Mouse (Mus musculus) neutrophil, adult 65 days (primary cell): Measurements from ENCODE around the gene Nacad. TPM values are rescaled to one million over a fixed set of nuclear protein-coding genes. Genes with fewer than 3 reads are reported as not detected.

ENCODE experiments used
- total RNA-seq: library from RNA; stranded (reverse); gene quantifications from 2 replicates; pipeline ENCODE4 v1.2.4, GENCODE M21; 2023

Nacad gene
- total RNA-seq, result 0.34 TPM in 1 of 2 replicates, not detected in the other

DNA sequence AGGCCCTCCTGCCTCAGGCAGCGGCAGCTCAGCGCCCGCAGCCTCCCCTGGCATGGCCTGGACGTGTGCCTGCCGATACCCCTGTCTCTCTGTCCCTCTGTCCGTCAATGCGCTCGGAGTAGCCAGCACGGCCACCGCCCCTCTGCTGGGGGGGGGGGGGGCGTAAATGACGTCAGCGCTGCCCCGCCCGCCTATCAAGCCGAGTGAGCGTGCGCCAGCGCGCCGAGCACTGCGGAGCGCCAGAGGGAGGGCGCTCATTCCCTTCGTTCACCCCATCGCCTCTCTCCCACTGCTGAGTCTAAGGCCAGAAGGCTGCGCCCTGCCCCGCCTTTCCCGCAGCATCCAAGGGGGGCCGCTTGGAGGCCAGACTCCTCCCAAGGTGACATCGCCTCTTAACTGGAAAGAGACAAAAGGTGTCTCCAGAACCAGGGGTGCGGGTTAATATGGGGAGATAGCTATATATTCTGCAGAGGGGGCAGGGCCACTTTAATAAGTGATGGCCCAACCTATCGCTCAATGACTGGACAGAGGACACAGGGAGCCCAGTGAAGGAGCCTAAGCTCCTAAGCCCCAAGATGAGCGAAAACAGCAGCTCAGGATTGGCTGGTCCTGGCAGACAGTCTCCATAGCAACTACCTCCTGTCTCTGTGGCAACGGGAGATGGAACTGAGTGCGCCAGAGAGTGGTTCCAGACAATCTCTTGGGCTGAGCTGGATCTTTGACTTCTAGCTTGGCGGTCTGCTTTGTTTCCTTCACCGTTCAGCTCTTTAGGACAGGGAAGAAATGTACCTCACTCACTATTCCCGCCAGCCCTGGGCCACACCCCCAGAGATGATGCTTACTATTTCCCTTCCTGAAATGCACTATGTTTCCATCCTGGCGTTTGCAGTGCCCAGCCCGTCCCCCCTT lies at the start of gene Nacad:
Gene Nacad, minus strand, starts transcription at position 563 of the 909 bp plus-strand sequence.

GRCm38 (mm10) chr11:6638537-6638936 lies 32.7 kb upstream of the Nacad start, which contains the start of gene Wap:
TSS of gene Wap (minus strand) at chr11:6638637.

DNA sequence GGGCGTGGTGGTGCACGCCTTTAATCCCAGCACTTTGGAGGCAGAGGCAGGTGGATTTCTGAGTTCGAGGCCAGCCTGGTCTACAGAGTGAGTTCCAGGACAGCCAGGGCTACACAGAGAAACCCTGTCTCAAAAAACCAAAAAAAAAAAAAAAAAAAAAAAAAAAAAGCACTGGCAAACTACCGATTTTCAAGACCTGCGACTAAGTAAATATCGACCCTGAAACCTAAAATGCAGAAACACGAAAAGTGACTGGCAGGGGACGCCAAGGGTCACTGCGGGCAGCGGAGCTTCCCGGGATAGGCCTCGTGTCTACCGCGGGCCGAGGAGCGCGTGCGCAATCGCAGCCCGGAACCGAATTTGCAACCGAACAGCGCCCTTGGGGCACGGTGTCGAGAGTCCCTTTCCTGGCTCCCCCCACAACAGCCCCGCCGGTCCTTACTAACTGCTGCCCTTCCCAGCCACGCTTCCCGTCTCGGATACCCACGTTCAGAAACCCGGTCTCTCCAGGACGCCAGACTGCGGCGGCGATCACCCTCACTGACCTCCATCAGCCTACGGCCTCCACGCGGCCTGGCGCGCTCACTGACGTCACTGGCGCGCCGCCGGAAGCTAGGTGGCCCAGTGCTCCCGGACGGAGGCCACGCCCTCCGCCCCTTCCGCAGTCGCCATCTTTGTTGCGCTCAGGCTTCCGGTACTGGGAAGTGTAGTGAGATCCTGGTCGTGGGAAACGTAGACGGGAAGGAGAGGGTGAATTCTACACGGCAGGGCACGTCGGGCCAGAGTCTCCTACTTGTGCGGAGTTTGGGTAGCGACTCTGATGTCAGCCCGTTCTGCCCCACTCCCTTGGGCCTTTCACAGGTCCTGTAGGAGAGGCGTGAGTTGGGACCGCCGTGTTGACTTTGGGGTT lies 19.9 kb upstream of the Nacad start, which contains the start of gene Tbrg4:
Gene Tbrg4, minus strand, starts transcription at position 590 of the 910 bp plus-strand sequence.

Other genes with a start within 250 kb of the Nacad start
- 25.9 and 30.2 TPM in 2 replicates for gene Zmiz2, start 217.0 kb downstream of the Nacad start, total RNA-seq
- gene Ppia, start 190.6 kb downstream of the Nacad start, total RNA-seq, result 641 TPM in 2 replicates
- gene H2afv, start 161.6 kb downstream of the Nacad start, total RNA-seq, result 90.5 and 90.8 TPM in 2 replicates
- 49.4 and 60.3 TPM in 2 replicates for gene Purb, start 130.1 kb downstream of the Nacad start, total RNA-seq
- 183 and 225 TPM in 2 replicates for gene Myo1g, start 85.1 kb downstream of the Nacad start, total RNA-seq
- gene Ccm2, start 59.2 kb downstream of the Nacad start, total RNA-seq, result 107 and 131 TPM in 2 replicates
- gene Tbrg4, start 20.0 kb upstream of the Nacad start, total RNA-seq, result 56.7 and 64.1 TPM in 2 replicates
- not detected in 2 replicates for gene Wap, start 32.6 kb upstream of the Nacad start, total RNA-seq
- not detected in 2 replicates for gene Ramp3, start 52.5 kb upstream of the Nacad start, total RNA-seq
- gene Gm11983, start 231.6 kb upstream of the Nacad start, total RNA-seq, result not detected in 2 replicates